Mouse (Mus musculus): ENCODE measurements at regions not wholly inside any gene's neighbourhood (a gene's known extent, or its start where the extent isn't known, plus 50 kb on each side); places are given as distances from the start of the nearest gene placed in this dataset.

DNA sequence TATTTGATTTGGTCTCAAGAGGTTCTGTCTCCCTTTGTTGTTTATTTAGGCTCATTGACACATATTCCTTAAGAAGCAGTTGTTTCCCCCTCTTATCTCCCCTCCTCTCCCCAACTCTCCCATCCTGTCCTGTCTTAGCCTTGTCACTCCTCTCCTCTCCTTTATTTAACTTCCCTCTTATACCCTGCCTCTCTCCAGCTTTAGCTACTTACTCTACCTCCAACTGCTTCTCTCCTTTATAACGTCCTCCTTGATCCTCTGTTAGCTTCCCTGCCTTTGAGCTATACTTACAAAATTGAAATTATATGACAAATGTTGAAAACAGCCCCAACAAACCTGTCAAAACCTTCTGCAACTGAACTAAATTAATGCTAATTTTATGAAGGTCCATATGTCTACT is 841.7 kb upstream of the G6pd2 start:
- TF ChIP-seq CHD2 (IDR thresholded peaks at IDR 0.05; ENCODE audit: low read depth, low read length) (no peak), MAFK (IDR thresholded peaks at IDR 0.05; ENCODE audit: insufficient read depth, low read depth, low read length) (no peak), HCFC1 (IDR thresholded peaks at IDR 0.05; ENCODE audit: borderline replicate concordance, insufficient read depth, low read length) (no peak), ZNF384 (IDR thresholded peaks at IDR 0.05; ENCODE audit: low read depth, low read length) (no peak), ZC3H11A (IDR thresholded peaks at IDR 0.05; ENCODE audit: borderline replicate concordance, low read depth, low read length) (no peak)
